Mouse (Mus musculus) layer of hippocampus, adult 9-11 months (tissue): Measurements from ENCODE around the gene Trim50.
"Not testable (repeated sequence)": the region's sequence is repeated elsewhere in the genome, so short reads cannot be mapped to it uniquely, and the experiment has no call there.

Experiments
- DNase-seq: peaks from one replicate; pipeline ENCODE4 v3.0.0; 2022

Gene Trim50

GRCm38 (mm10) chr5:135352995-135353394, at the start of gene Trim50:
TSS of gene Trim50 (plus strand) at chr5:135353295.
- no peak for DNase-seq

GRCm38 (mm10) chr5:135306321-135306965, 46.7 kb upstream of the Trim50 start:
- no peak for DNase-seq

GRCm38 (mm10) chr5:135316177-135316576, 36.9 kb upstream of the Trim50 start:
- DNase-seq, result no peak

DNA sequence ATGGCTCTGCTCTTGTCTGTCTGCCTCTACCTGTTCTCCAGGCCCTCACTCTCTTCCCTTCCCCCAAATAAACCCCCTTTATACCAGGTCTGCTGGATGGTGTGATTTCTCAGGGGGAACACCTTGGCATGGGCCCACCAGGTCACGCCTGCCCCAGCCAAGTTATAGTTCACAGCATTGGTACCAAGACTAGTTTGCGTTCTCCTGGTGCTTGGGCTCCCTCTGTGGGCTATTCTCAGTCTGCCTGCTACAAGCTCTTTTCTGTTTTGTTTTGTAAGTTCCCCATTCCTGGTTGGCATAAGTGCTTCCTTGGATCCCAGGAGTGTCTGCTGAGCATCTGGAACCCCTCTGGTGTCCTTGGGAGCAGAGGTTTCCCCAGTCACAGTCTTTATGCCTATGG, 33.2 kb upstream of the Trim50 start:
- no peak for DNase-seq

GRCm38 (mm10) chr5:135322197-135322596, 30.9 kb upstream of the Trim50 start:
- DNase-seq, result no peak

DNA sequence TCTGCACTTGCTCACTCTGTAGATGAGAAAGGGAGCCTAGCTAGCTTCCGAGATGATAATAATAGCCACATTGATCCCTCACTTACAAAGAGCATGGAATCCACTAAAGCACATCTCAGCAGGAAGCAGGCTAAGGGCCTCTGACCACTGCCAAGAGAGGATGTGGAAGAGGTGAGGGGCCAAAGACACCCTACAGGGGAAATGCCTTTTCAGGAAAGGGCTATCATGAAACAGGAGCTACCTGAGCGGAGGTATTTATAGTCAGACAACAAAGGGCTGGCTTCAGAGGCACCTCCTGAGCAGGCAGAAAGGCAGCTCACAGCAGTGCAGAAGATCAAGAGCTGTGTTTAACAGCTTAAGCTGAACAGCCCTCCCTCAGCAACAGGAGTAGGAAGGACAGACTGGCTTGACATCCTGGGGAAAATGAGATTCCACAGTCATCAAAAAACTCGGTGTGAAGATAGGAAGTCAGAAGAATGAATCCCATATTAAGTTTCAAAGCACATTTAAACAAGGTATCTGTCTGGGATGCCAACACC, 26.9 kb upstream of the Trim50 start:
- DNase-seq, result no peak

GRCm38 (mm10) chr5:135329471-135329870, 23.6 kb upstream of the Trim50 start:
- no peak for DNase-seq

DNA sequence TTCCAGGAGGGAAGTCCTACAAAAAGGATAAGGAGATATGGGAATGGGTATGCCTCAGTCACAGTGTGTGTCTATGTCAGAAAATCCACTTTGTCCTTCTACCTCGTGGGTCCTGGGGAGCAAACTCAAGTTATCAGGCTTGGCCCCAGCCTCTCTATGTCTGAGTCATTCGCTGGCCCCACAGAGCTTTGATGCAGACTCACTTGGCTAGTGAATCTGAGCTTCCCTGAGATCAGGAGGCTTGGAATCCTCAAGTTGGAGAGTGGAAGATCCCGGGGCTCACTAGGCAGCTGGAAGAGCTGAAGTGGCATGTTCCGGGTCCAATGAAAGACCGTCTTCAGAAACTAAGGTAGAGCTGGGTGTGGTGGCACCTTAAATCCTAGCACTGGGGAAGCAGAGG, 22.9 kb upstream of the Trim50 start:
- no peak for DNase-seq

GRCm38 (mm10) chr5:135331161-135331560, 21.9 kb upstream of the Trim50 start:
- DNase-seq, result no peak

- no peak for DNase-seq
Observed at GRCm38 (mm10) chr5:135337575-135337974, 15.5 kb upstream of the Trim50 start.

GRCm38 (mm10) chr5:135345989-135346388, 7.1 kb upstream of the Trim50 start:
- no peak for DNase-seq

DNA sequence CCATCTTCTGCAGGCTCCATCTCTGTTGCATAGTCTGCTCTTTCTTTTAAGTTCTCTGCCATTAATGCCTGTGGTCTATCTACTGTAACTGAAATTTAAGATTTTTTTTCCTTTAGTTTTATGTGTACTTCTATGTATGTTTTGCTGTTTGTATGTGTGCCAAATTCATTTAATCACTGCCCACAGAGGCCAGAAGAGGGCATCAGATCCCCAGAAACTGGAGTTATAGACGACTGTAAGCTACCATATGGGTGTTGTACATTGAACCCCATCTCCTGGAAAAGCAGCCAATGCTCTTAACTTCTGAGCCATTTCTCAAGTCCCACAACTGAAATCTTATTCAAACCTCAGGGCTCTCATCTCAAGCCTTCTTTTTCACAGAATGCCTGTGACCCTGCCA, 6.7 kb upstream of the Trim50 start:
- DNase-seq, result no peak

DNA sequence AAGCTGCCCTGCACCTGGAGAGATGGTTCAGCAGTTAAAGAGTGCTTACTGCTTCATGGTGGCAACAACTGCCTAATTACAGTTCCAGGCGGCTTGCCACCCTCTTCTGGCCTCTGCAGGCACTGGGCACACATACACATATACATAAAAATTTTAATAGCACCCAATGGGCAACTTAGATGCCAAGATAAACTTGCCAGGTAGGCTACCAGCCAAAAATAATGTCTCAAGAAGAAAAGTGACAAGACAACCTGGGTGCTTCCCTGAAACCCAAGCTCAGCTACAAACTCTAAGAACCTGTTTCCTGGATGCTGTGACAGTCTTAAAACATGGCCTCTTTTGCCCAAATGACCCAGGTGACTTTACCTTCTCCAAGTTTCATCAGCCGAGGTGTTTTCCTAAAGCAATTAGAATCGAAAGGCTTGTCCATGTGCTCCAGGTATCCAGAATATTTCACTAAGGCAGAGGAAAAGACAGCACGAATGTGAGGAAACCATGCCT, 5.5 kb upstream of the Trim50 start:
- no peak for DNase-seq

GRCm38 (mm10) chr5:135349862-135350261, 3.2 kb upstream of the Trim50 start, which contains the start of gene Fkbp6:
TSS of gene Fkbp6 (minus strand) at chr5:135350044.
- DNase-seq, result no peak

DNA sequence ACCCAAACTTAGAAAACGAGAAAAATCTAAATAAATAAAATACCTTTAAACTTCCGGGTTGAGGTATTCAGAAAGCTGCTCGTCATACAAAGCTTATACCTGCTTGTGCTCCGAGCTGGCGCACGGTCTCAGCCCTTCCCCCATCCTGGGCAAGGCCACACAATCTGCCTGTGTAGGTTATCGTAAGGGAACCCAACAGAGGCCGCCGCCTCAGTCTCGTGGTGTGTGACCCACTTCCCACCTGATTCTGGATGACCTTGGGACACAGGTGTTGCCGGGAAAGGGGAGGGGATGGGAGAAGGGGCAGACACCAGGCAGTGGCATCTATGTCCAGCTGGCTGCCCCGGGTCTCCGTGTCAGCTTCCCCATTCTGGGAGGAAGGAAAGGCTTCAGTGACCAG, 1.5 kb upstream of the Trim50 start:
- no peak for DNase-seq

DNA sequence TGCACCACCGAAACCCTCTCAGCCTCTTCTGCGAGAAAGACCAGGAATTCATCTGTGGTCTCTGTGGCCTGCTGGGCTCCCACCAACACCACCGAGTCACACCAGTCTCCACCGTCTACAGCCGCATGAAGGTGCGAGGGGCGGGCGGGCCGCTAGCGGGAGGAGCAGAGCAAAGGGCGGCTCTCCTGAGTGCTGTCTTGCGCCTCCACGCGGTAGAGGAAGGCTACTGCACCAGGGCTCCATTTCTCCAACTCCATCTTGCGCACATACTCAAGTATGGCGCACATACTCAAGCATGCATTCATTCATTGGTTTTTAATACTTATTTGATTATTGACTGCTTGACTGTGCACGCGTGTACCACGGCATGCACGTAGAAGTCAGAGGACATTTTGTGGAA, 469 bp downstream of the Trim50 start:
- DNase-seq, result no peak

GRCm38 (mm10) chr5:135356090-135356489, 3.0 kb downstream of the Trim50 start:
- DNase-seq, result no peak

- no peak for DNase-seq
Observed at GRCm38 (mm10) chr5:135357556-135357955, 4.5 kb downstream of the Trim50 start.

DNA sequence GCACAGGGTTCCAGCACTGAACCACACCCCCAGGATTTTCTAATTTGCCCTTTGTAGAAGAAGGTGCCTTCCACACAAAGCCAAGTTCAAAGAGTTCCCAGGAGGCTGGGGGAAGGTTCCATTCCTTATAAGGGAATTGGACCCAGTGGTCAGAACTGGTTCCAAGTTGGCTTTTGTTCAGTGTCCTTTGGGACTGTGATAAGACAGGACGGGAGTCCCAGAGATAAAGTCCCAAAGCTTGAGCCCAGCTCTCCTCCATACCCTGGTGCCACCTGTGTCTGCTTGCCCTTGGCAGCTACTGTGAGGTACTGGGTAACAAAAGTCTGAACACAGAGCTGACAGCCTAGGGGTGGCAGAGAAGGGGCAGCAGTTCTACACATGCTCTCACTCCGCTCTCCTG, 6.7 kb downstream of the Trim50 start:
- no peak for DNase-seq

GRCm38 (mm10) chr5:135362572-135362971, 9.5 kb downstream of the Trim50 start:
- DNase-seq, result no peak

- DNase-seq, result no peak
Observed at GRCm38 (mm10) chr5:135363540-135363939, 10.4 kb downstream of the Trim50 start.

GRCm38 (mm10) chr5:135367841-135368240, 14.7 kb downstream of the Trim50 start:
- no peak for DNase-seq

- DNase-seq, result no peak
Observed at GRCm38 (mm10) chr5:135368312-135368711, 15.2 kb downstream of the Trim50 start.

GRCm38 (mm10) chr5:135369196-135369595, 16.1 kb downstream of the Trim50 start:
- DNase-seq, result not testable (repeated sequence)
